Mouse (Mus musculus): Measurements from ENCODE around the gene Zfp617. TPM values are rescaled to one million over a fixed set of nuclear protein-coding genes. Genes with fewer than 3 reads are reported as not detected.

Zfp617 gene
- polyA plus RNA-seq, 1 experiment from 2014 or later, result 9.3 TPM

- Histone ChIP-seq H3K9me3 (ENCODE audit: control insufficient read depth) (no peaks in the 10 kb centered on the region), H3K4me3 (ENCODE audit: low read depth, low read length) (no peak overlapping the region), H3K9ac (ENCODE audit: low read depth, low read length) (no peak overlapping the region), H3K4me2 (replicated peaks; ENCODE audit: low read depth) (no peak overlapping the region), H3K27ac (ENCODE audit: low read depth, low read length) (no peak overlapping the region), H3K36me3 (ENCODE audit: control insufficient read depth, insufficient read depth) (0 out of 2 replicates have a peak, but pooled peaks cover 1% of the 10 kb centered on the region), H3K27me3 (replicated peaks; ENCODE audit: control insufficient read depth, insufficient read depth, low read length) (no peaks in the 10 kb centered on the region), H3K4me1 (replicated peaks; ENCODE audit: control insufficient read depth, insufficient read depth, low read length) (no peaks in the 10 kb centered on the region)
- ATAC-seq, result no peak
- TF ChIP-seq CTCF (IDR thresholded peaks at IDR 0.05; ENCODE audit: low read depth), result no peak
- whole genome bisulfite sequencing, result 78% methylated on average over 3 of the region's 3 CpGs
Measured at GRCm38 (mm10) chr8:71974211-71974610, 65.8 kb downstream of the Zfp617 start.

- Histone ChIP-seq H3K27me3 (replicated peaks; ENCODE audit: control insufficient read depth, insufficient read depth, low read length) (no peaks in the 10 kb centered on the region), H3K27ac (ENCODE audit: low read depth, low read length) (no peak overlapping the region), H3K9ac (ENCODE audit: low read depth, low read length) (no peak overlapping the region), H3K4me1 (replicated peaks; ENCODE audit: control insufficient read depth, insufficient read depth, low read length) (0 out of 2 replicates have a peak, but pooled peaks cover 2% of the 10 kb centered on the region), H3K36me3 (ENCODE audit: control insufficient read depth, insufficient read depth) (no peaks in the 10 kb centered on the region), H3K9me3 (ENCODE audit: control insufficient read depth) (no peaks in the 10 kb centered on the region), H3K4me3 (ENCODE audit: low read depth, low read length) (no peak overlapping the region), H3K4me2 (replicated peaks; ENCODE audit: low read depth) (no peak overlapping the region)
- no peak for ATAC-seq
- TF ChIP-seq CTCF (IDR thresholded peaks at IDR 0.05; ENCODE audit: low read depth), result no peak
- 46% methylated on average over 2 of the region's 2 CpGs for WGBS
Measured at GRCm38 (mm10) chr8:71981032-71981431, 72.6 kb downstream of the Zfp617 start.

DNA sequence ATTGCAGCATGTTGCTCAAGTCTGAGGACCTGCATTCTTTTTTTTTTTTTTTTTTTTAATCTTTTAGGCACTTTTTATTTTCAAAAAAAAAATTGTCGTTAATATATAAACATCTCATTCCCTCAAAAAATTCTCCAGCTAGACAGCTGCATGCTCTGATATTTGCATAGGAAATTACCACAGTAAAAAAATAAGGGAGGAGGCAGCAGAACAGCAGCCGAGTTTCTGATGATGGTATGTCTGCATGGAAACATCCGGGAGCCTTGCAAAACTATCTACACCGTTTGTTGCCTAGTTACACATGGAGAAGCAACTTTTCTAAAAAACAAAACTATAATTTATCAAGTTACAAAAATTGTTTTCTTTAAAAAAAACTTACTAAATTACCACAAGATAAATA, 73.0 kb downstream of the Zfp617 start:
- no peak for TF ChIP-seq CTCF (IDR thresholded peaks at IDR 0.05; ENCODE audit: low read depth)
- H3K4me3 ChIP-seq (ENCODE audit: low read depth, low read length), result no peak overlapping the region
- H3K4me1 ChIP-seq (replicated peaks; ENCODE audit: control insufficient read depth, insufficient read depth, low read length), result 0 out of 2 replicates have a peak, but pooled peaks cover 2% of the 10 kb centered on the region
- H3K4me2 ChIP-seq (replicated peaks; ENCODE audit: low read depth), result no peak overlapping the region
- H3K27ac ChIP-seq (ENCODE audit: low read depth, low read length), result no peak overlapping the region
- no peak overlapping the region for H3K9ac ChIP-seq (ENCODE audit: low read depth, low read length)
- no peak for ATAC-seq
- no peaks in the 10 kb centered on the region for H3K27me3 ChIP-seq (replicated peaks; ENCODE audit: control insufficient read depth, insufficient read depth, low read length)
- no peaks in the 10 kb centered on the region for H3K9me3 ChIP-seq (ENCODE audit: control insufficient read depth)
- 56% methylated on average over 4 of the region's 4 CpGs for WGBS
- no peaks in the 10 kb centered on the region for H3K36me3 ChIP-seq (ENCODE audit: control insufficient read depth, insufficient read depth)

Other genes with a start within 250 kb of the Zfp617 start
- gene Unc13a, start 236.9 kb upstream of the Zfp617 start, polyA plus RNA-seq (2015; fragmentation: Nextera tagmentation; extraction: Ambion mirVana), result 0.60 and 0.72 TPM in 2 replicates
- gene Jak3, start 232.3 kb upstream of the Zfp617 start, polyA plus RNA-seq (2015; fragmentation: Nextera tagmentation; extraction: Ambion mirVana), result 5.7 and 6.8 TPM in 2 replicates
- 2.5 and 3.0 TPM in 2 replicates for gene Insl3, start 219.4 kb upstream of the Zfp617 start, polyA plus RNA-seq (2015; fragmentation: Nextera tagmentation; extraction: Ambion mirVana)
- gene B3gnt3, start 206.8 kb upstream of the Zfp617 start, polyA plus RNA-seq (2015; fragmentation: Nextera tagmentation; extraction: Ambion mirVana), result 30.5 and 33.5 TPM in 2 replicates
- 2.2 and 2.5 TPM in 2 replicates for gene Fcho1, start 182.9 kb upstream of the Zfp617 start, polyA plus RNA-seq (2015; fragmentation: Nextera tagmentation; extraction: Ambion mirVana)
- 4.0 and 4.8 TPM in 2 replicates for gene Zfp709, start 26.6 kb upstream of the Zfp617 start, polyA plus RNA-seq (2015; fragmentation: Nextera tagmentation; extraction: Ambion mirVana)
- 1.2 and 1.4 TPM in 2 replicates for gene Zfp882, start within 50 bp of the Zfp617 start, polyA plus RNA-seq (2015; fragmentation: Nextera tagmentation; extraction: Ambion mirVana)
- gene Zfp961, start 42.4 kb downstream of the Zfp617 start, polyA plus RNA-seq (2015; fragmentation: Nextera tagmentation; extraction: Ambion mirVana), result 18.8 and 19.2 TPM in 2 replicates
- gene Cyp4f18, start 101.0 kb downstream of the Zfp617 start, polyA plus RNA-seq (2015; fragmentation: Nextera tagmentation; extraction: Ambion mirVana), result 2.7 and 4.2 TPM in 2 replicates
- gene Olfr372, start 132.6 kb downstream of the Zfp617 start, polyA plus RNA-seq (2015; fragmentation: Nextera tagmentation; extraction: Ambion mirVana), result not detected in 2 replicates
- gene Olfr373, start 174.5 kb downstream of the Zfp617 start, polyA plus RNA-seq (2015; fragmentation: Nextera tagmentation; extraction: Ambion mirVana), result 0.08 and 0.14 TPM in 2 replicates
- not detected in 2 replicates for gene Olfr374, start 198.4 kb downstream of the Zfp617 start, polyA plus RNA-seq (2015; fragmentation: Nextera tagmentation; extraction: Ambion mirVana)
- gene Tpm4, start 226.3 kb downstream of the Zfp617 start, polyA plus RNA-seq (2015; fragmentation: Nextera tagmentation; extraction: Ambion mirVana), result 277 and 300 TPM in 2 replicates

Measured in intestine, postnatal 0 days (tissue).